Mouse (Mus musculus) small intestine, adult 2 months (tissue): ENCODE data around the gene Gm44790. TPM values are rescaled to one million over a fixed set of nuclear protein-coding genes. Genes with fewer than 3 reads are reported as not detected.
"Not testable (repeated sequence)": the region's sequence is repeated elsewhere in the genome, so short reads cannot be mapped to it uniquely, and the experiment has no call there.

Experiments used
- H3K27ac ChIP-seq: fragments of 200-500 bp; 2 replicates; pipeline ENCODE4 v1.5.1; 2012; ENCODE audit warnings: low read depth, low read length, control low read depth, inconsistent platforms; ENCODE audit not compliant: insufficient read depth
- H3K27me3 ChIP-seq: fragments of 200-500 bp; 2 replicates; pipeline ENCODE4 v1.6.1; 2012; ENCODE audit warnings: mild to moderate bottlenecking, moderate library complexity, low read length, inconsistent platforms; ENCODE audit not compliant: control insufficient read depth, insufficient read depth
- H3K36me3 ChIP-seq: fragments of 200-500 bp; 2 replicates; pipeline ENCODE4 v1.6.1; 2012; ENCODE audit warnings: mild to moderate bottlenecking, low read length, control low read depth, inconsistent platforms; ENCODE audit not compliant: control insufficient read depth, insufficient read depth
- H3K4me1 ChIP-seq: fragments of 200-500 bp; 2 replicates; pipeline ENCODE4 v1.6.1; 2012; ENCODE audit warnings: low read length, inconsistent platforms, mixed read lengths; ENCODE audit not compliant: control insufficient read depth, insufficient read depth, insufficient read length
- H3K4me3 ChIP-seq: fragments of 200-500 bp; 2 replicates; pipeline ENCODE4 v1.5.1; 2012; ENCODE audit warnings: low read depth, mild to moderate bottlenecking, control low read depth, inconsistent platforms, low read length, moderate library complexity
- CTCF ChIP-seq: fragments of 200-500 bp; IDR thresholded peaks from 2 replicates; pipeline ENCODE4 v1.5.1; 2012; ENCODE audit warnings: low read depth, mild to moderate bottlenecking, control low read depth, inconsistent platforms, low read length, moderate library complexity, mixed read lengths; ENCODE audit not compliant: insufficient replicate concordance, insufficient read length; ENCODE audit errors: extremely low read depth
- POLR2A ChIP-seq: fragments of 200-500 bp; IDR thresholded peaks from 2 replicates; pipeline ENCODE4 v1.6.1; 2012; ENCODE audit warnings: low read depth, mild to moderate bottlenecking, control low read depth, inconsistent platforms, low read length, moderate library complexity
- WGBS: fragments of 180-500 bp; shearing (Covaris S2); methylation state at CpG from one replicate; pipeline ENCODE4 v1.1.7; 2018; 5-methylcytosine and 5-hydroxymethylcytosine counted together
- polyA plus RNA-seq: library from polyadenylated mRNA; depleted of rRNA; stranded (reverse); fragments of >200 nt; gene quantifications from 2 replicates; pipeline ENCODE4 v1.2.3, GENCODE M21; 2012; rRNA removed

Gene Gm44790
- polyA plus RNA-seq, result 6.5 and 9.2 TPM in 2 replicates

GRCm38 (mm10) chr6:86426358-86426757 is at the start of gene Gm44790:
Gene Gm44790 (plus strand): TSS chr6:86426658.
- H3K4me3 ChIP-seq, result no peak within 1 kb of the TSS
- H3K27ac ChIP-seq, result no peak within 1 kb of the TSS
- no peaks in the 10 kb centered on the region for H3K27me3 ChIP-seq
- H3K4me1 ChIP-seq, result no peaks in the 10 kb centered on the region
- H3K36me3 ChIP-seq, result peaks cover 45% of the 10 kb centered on the region
- no peak for TF ChIP-seq CTCF
- TF ChIP-seq POLR2A, result no peak
- WGBS, result 93% methylated on average over 1 of the region's 1 CpGs

DNA sequence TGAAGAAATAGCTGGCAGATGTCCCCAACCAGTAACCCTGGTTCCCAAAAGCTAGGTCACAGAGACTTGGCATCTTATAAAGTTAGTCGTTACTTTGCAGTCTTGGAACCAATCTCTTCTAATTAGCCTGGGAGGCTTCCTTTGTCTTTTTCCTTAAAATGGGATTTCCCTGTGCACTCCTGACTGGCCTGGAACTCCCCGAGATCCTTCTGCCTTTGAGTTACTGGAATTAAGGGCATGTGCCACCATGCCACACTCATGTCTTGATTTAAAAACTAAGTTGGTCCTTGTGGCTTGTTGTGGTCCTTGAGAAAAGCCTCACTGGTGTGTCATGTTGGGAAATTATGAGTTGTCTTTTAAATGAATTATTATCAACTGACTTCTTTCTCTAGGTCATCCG is 48.1 kb upstream of the Gm44790 start:
- Histone ChIP-seq H3K27ac (no peak overlapping the region), H3K36me3 (peaks cover 25% of the 10 kb centered on the region), H3K27me3 (no peaks in the 10 kb centered on the region), H3K4me1 (no peaks in the 10 kb centered on the region), H3K4me3 (no peak overlapping the region)
- TF ChIP-seq CTCF (no peak), POLR2A (no peak)
- WGBS, result 85% methylated on average over 3 of the region's 3 CpGs

DNA sequence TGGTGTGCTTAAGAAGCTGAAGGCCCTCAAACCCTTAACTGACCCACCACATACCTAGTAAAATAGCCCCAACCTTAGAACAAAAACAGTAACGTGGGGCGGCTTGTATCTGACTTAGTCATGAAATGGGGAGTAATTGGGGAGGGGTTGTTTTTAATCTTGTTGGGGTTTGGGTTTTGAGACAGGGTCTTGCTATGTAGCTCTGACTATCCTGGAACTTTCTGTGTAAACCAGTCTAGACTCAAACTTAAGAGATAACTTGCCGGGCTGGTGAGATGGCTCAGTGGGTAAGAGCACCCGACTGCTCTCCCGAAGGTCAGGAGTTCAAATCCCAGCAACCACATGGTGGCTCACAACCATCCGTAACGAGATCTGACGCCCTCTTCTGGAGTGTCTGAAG is 46.3 kb upstream of the Gm44790 start:
- H3K36me3 ChIP-seq, result peaks cover 25% of the 10 kb centered on the region
- not testable (repeated sequence) for H3K4me1 ChIP-seq, H3K27me3 ChIP-seq, H3K4me3 ChIP-seq, H3K27ac ChIP-seq
- WGBS, result 81% methylated on average over 8 of the region's 8 CpGs

GRCm38 (mm10) chr6:86382551-86382950 is 43.9 kb upstream of the Gm44790 start:
- Histone ChIP-seq H3K4me3 (no peak overlapping the region), H3K27ac (no peak overlapping the region), H3K36me3 (peaks cover 14% of the 10 kb centered on the region), H3K27me3 (no peaks in the 10 kb centered on the region), H3K4me1 (no peaks in the 10 kb centered on the region)
- TF ChIP-seq POLR2A, result no peak
- no peak for TF ChIP-seq CTCF

DNA sequence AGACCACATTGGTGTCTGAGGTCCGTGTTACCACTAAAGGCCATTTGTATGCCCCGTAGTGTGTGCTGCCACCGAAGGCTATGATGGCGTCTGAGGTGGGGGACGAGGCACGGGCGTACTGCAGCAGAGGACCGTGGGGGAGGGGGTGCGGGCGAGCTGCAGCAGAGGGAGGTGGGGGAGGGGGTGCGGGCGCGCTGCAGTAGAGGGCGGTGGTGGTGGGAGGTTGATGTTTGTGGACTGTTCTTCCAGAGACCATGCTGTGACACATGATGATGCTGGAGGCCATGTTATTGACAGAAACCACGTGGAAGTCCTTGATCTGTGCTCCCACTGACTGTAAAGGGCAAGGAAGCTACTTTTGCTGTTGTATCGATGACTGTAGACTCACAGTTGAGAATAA is 43.1 kb upstream of the Gm44790 start:
- Histone ChIP-seq H3K4me3 (no peak overlapping the region), H3K27ac (no peak overlapping the region), H3K4me1 (no peaks in the 10 kb centered on the region), H3K27me3 (no peaks in the 10 kb centered on the region), H3K36me3 (peaks cover 16% of the 10 kb centered on the region)
- TF ChIP-seq POLR2A (no peak), CTCF (no peak)
- WGBS, result 58% methylated on average over 16 of the region's 16 CpGs

DNA sequence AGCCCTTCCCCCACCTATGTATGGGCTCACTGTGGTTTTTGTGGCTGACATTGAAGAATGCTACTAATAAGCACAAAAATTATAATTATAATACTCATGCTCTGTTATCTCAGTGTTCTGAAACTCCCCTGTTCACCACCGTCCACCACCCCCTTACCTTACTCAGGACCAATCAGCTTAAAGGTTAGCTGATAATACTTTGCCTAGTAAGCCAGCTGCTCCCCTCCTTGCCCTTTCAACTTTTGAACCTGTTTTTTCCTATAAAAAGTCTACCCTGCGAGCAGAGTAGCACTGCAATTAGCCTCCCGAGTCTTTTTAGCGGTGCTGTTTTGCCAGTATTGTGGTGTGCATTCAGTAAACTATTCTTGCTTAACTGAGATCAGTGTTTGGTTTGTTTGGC is 41.8 kb upstream of the Gm44790 start:
- Histone ChIP-seq H3K27me3 (no peaks in the 10 kb centered on the region), H3K4me3 (no peak overlapping the region), H3K4me1 (no peaks in the 10 kb centered on the region), H3K36me3 (peaks cover 18% of the 10 kb centered on the region), H3K27ac (no peak overlapping the region)
- 50% methylated on average over 4 of the region's 4 CpGs for WGBS
- TF ChIP-seq POLR2A (no peak), CTCF (no peak)

DNA sequence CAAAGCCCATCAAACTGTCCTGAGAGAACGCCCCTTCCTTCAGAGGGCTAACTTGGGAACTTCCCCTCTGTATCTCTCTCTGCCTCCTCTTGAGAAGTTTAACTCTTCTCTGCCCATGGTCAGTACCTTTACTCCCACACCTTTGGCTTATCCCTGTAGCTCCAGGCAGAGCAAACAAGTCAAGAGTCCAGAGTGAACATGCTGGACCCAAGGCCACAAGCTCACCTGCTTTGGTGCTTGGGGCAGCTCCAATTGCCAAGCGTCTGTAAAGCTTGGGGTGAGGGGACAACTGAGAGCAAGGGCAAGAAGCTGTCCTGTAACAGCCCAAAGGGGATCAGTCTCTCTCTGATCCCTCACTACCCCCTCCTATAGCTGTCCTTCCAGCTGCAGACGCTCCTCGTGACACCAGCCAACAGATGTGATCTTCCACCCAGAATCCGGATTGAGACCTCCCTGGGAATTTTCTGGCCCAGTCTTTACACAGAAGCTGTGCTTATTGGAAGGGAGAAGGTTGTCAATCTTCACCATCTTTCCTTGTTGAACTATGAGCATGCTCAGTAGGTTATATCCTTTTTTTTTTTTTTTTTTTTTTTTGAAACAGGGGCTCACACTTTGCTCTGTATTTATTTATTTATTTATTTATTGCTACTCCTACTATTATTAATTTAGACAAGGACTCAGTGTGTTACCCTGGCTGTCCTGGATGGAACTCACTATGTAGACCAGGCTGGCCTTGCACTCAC is 40.9 kb upstream of the Gm44790 start:
- TF ChIP-seq POLR2A (no peak), CTCF (no peak)
- Histone ChIP-seq H3K4me1 (no peaks in the 10 kb centered on the region), H3K36me3 (peaks cover 25% of the 10 kb centered on the region), H3K27me3 (no peaks in the 10 kb centered on the region), H3K27ac (no peak overlapping the region), H3K4me3 (no peak overlapping the region)
- 85% methylated on average over 5 of the region's 5 CpGs for WGBS
